Mouse (Mus musculus) ovary, adult 2 months (tissue): ENCODE data around the gene Ttk. TPM values are rescaled to one million over a fixed set of nuclear protein-coding genes. Genes with fewer than 3 reads are reported as not detected.

Source experiments
- polyA plus RNA-seq: library from polyadenylated mRNA; depleted of rRNA; stranded (reverse); fragments of >200 nt; gene quantifications from 2 replicates; pipeline ENCODE4 v1.2.3, GENCODE M21; 2012; rRNA removed

Ttk gene
- 0.97 and 1.3 TPM in 2 replicates for polyA plus RNA-seq

DNA sequence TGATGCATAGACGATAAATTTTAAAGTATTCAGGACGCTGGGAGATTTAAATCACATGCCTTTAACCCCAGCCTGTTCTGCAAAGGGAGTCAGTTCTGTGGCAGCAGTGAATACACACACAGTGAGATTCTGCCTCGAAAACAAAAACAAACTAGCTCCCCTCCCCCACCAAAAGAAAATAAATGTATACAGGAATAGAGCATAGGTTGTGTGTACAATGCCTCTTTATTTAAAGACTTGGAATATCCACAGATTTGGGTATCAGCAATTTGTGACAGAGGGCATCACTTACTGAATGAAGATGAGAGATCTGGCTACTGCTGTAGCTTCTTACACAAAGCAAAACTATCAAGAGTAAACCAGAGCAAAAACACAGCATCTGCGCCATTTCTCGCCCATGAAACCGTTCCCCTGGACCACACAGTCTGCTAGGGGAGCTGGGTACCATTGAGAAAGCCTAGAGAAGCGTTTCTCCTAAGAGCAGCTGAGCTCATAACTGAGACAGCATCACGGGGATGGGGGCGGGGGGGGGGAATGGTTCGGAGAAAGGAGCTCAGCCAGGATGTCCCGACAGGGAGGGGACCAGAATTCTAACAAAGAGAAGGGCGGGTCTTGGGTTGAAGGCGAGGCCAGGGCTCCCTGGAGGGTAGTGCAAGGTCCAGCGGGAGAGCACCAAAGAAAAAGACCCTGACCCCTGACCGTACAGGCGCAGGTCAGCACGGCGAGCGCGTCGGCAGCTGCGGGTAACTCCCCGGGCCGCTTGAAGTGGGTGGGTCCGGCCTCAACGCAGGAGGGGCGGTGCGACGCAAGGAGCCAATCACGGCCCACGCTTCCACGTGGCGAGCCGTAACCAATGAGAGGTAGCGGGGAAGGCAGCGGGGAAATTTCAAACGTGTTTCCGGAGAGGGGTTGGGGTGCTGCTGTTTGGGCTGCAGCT lies at the start of gene Ttk:
Gene Ttk (plus strand): TSS at position 879 of the 937 bp plus-strand sequence.

DNA sequence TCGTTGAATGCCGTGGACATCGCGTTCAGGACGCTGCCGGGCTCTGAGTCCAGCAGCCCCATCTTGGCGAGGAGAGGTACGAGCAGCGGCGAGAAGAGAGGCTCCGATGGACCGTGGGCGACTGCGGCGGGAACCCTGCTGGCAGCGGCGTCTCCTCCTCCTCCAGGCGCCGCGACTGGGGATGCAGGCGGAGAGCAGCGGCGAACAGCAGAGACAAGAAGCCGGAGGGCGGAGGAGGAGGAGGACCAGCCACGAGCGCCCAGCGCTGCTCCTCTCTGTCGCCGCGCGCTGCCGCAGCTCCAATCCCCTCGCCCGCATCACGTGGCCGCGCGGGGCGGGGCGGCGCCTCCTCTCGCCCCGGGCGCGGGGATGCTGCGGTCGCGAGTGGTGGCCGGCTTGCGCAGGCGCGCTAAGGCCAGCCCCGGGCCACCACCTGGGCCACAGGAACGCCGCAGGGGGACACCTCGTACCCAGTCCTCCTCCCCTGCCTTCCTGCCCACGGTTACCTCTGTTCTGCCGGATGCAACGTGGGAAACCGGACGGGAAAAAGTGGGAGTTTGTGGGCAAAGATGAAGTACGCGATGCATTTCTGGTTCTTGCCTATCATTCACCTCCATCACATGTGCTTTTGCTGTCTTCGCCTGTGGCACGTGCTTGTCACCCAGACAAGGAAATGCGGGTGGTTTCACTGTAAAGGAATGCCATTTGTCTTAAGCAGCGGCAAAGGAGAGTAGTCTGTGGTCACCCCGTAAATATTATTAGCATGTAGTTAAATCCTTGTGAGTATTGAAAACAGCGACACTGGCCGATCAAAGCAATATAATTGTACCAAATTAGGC lies 28.3 kb upstream of the Ttk start, which contains the start of gene Elovl4:
Gene Elovl4 (minus strand): TSS at position 301 of the 839 bp plus-strand sequence.

Other genes starting within 250 kb of the Ttk start
- 2.9 and 4.0 TPM in 2 replicates for gene Elovl4, start 28.4 kb upstream of the Ttk start, polyA plus RNA-seq
- gene Bckdhb, start 90.5 kb downstream of the Ttk start, polyA plus RNA-seq = 16.0 and 18.0 TPM in 2 replicates